Mouse (Mus musculus) megakaryocyte, adult 5-6 weeks (primary cell): ENCODE data around the gene Brca1. TPM values are rescaled to one million over a fixed set of nuclear protein-coding genes. Genes with fewer than 3 reads are reported as not detected.
"Not testable (repeated sequence)": the region's sequence is repeated elsewhere in the genome, so short reads cannot be mapped to it uniquely, and the experiment has no call there.

Experiments used
- ATAC-seq: 2 replicates; pipeline ENCODE4 v1.8.0; 2016; ENCODE audit warnings: mild to moderate bottlenecking, inconsistent platforms; ENCODE audit not compliant: poor library complexity, severe bottlenecking
- total RNA-seq, 2 experiments: library from RNA; stranded (forward) in 1 of 2; stranded (reverse) in 1 of 2; fragments of 153-499, 151-499 nt in 1 of 2; fragments of 221-1000, 200-1000 nt in 1 of 2; gene quantifications; 2 replicates each; pipeline versions ENCODE4 v1.2.3 to v1.2.4; 2015 to 2017

Gene Brca1
- total RNA-seq, 2 experiments from 2014 or later = 15.3 to 26.8 TPM

DNA sequence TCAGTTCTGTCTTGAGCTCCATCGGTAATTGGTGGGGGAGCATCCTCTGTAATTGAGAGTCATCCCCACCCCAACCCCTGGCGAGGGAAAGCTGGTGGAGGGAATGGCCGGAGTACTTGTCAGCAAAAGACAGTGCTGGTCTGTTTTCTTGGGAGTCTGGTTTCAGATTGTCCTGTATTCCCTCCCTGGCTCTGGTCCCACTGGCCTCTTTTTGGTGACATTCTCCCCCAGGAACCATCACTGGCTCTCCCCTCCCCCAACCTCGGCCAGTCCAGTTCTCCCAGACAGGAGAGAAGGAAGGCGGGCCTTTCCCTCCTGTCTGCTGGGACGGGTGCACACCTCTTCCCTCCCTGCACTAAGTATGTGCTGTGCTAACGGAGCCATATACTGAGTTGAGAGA, 79.4 kb downstream of the Brca1 start:
- no peak for ATAC-seq

DNA sequence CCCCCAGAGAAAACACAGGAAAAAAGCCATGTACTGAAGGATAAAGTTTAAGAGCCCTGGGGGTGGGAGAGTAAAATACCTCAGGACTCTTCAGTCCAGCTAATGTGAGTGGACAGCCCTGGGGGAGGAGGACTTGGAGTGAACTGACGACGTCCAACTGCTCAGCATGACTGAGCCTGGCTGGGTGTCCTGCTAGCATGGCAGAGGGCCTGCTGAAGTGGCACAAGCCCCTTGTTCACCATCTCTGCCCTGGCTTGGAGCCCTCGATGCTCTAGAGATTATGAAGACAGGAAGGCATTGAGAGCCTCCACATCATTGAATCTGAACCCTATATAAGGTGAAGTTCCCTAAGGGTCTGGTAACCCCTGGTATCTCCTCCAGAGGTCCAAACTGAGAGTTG, 79.8 kb downstream of the Brca1 start:
- ATAC-seq = no peak

DNA sequence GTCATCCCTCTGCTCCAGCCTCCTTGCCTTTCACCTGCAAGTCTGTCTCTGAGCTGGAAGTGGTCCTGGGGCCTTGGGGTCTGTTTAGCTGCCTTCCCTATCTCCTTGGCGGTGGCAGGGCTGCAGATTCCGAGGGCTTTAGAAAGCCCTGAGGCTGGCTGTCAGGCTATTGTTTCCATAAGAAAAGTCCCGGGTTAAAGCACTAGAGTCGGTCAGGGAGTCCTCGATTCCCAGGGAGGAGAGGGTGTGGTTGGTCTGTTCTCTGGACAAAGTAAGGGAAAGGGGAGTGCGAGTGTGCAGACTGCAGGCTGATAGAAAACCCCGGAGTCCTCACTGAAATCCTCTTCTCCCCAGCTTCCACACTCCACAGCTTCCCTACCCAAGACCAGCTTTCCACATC, 81.5 kb downstream of the Brca1 start:
- no peak for ATAC-seq

DNA sequence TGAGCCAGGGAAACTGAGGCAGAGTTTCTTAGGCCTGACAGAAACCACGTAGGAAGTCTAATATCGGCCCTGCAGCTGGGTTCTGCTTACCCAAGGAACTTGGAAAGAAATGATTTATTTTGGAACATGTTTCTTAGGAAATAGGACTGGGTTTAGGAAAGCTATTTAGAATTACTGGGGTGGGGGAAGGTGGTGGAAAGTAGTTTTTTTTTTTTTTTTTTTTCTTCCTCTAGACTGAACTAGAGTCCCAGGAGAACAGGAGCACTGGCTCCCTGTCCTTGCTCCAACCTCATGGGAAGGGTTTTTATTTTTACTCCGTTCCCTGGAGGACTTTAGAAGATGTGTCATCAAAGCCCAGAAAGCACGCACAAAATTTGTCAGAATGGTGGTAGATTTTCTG, 82.6 kb downstream of the Brca1 start:
- no peak for ATAC-seq

DNA sequence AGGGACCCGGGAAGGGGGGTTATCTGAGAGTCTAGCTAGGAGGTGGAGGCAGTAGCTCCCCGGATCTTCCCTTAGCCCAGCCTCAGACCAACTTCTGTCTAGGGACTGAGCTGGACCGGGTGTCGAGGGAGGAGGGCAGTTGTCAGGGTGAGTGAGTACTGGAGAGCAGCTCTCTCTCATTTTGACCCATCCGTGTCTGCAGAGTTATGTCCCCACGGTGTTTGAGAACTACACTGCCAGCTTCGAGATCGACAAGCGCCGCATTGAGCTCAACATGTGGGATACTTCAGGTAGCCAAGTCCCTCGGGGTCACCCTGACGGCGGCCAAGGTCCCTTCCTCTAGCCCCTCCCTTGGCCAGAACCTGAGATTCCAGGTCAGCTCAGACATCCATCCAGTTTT, 83.0 kb downstream of the Brca1 start:
- no peak for ATAC-seq

DNA sequence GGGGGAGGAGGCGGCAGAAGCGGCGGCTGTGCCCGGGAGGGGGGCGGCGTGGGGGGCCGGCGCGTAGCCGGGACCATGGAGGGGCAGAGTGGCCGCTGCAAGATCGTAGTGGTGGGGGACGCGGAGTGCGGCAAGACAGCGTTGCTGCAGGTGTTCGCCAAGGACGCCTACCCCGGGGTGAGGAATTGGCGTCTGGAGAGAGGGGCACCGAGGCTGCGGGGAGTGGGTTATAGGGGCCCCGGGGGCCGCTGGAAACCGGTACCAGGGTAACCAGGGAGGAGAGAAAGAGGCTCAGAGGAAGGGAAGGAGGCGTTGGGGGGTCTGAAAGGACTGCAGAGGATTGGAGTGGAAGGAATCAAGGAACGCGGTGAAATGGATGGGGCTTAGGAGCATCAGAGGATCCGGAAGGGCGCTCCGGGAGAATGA, 83.5 kb downstream of the Brca1 start:
- no peak for ATAC-seq

DNA sequence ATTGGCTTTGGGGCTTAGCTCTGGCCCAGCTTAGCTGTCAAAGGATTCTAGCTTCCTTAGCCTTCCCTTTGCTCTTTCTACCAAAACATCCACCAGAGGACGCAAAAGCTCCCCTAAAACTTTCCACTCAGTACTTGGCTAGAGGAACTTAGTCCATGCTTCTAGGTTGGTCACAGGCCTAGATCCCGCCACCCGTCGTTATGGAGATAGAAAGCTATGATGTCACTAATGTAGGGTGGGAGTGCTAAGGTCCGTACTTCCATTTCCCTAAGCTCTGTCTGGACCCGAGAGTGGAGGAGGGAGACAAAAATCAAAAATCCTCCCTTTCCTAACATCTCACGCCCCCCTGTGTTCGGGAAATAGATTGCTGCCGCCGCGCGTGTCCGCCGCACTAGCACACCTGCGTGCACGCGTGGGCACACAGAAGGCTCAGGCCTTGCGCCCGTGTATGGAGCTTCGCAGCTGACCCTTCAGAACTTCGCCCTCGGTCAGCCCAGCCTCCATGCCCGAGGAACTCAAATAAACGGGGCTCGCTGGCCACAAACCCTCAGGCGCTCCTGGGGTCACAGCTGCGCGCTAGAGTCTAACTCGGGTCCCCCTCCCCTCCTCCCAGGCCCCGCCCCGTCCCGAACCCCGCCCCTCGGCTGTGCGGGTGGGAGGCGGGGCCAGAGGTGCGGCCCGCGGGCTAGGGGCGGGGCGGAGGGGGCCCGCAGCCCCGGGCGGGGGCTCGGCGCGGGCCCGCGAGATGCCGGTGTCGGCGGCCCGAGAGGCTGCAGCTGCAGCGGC, 84.1 kb downstream of the Brca1 start:
- peak; percentile 27 for ATAC-seq

DNA sequence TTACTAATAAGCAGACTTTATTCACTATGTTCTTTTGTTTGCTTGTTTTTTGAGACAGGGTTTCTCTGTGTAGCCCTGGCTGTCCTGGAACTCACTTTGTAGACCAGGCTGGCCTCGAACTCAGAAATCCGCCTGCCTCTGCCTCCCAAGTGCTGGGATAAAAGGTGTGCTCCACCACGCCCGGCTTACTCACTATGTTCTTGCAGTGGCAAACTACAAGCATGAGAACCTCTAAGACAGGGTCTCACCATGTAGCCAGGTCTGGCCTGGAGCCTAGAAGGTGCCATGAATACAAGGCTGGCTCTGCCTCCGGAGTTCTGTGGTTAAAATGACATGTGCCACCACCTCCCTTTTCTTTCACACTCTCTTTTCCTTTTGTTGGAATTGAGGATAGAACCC, 85.2 kb downstream of the Brca1 start:
- ATAC-seq = not testable (repeated sequence)

DNA sequence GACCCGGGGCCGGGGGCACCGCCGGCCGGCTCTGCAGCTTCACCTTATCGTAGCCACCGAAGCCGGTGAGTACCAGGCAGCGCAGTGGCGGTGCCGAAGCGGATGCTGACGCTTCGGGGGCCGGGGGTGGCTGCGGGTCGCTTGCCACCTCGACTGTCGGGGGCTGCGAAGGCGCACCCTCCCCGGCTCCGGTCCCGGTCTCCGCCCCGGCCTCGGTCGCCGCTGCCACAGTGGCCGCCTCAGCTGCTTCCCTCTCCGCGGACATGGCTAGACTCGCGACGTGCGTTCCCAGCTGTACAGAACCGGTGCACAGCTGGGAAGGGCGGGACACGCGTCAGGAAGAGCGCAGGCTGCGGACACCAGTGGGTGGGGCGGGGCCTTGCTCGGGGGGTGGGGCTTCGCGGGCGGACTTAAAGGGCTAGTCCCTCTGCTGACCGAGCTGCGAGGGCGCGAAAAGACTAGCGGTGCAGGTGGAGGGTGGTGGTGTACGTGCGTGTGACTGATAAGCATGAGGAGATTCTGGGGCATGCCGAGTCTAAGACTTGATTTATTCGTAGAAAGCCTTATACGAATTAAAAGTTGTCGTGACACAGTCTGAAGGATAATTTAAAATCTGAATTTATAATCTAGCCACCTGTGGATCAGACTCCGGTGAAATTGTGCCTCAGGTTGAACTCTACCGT, 85.7 kb downstream of the Brca1 start, which contains the start of gene Vat1:
TSS of gene Vat1 (minus strand) at position 362 of the 683 bp plus-strand sequence.
- peak; percentile 56 for ATAC-seq

DNA sequence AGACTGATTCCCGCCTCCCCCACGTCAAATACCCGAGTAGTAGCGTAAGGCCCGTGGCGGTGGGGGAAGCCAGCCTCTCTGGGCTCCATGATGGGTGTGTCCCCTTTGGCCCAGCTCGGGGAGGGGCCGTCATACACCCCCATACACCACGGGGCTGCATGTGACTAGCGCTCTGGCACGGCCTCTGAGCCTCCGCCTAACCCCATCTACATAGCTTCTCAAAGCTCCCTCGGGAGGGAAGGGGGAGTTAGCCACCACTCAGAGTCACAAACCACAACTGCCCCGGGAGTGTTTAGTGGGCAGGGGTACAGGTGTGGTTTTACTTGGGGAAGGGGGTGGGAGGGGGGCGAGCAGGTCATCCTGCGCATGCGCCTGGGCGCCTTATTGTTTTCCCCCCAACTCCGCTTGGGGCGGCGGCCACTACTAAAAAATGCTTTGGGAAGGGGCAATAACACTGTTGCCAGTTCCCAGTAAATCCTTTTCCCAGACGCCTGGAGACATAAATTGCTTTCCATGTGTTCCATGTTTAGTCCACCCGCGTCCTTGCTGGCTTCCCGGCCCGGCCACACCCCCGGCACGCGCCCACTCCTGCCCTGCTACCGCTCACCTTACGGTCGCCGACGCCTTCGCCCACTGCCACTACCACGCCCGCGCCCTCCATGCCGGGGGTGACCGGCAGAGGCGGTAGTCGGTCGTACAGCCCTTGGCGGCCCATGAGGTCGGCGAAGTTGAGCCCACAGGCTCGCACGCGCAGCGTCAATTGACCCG, 86.5 kb downstream of the Brca1 start:
- peak; percentile 21 for ATAC-seq

DNA sequence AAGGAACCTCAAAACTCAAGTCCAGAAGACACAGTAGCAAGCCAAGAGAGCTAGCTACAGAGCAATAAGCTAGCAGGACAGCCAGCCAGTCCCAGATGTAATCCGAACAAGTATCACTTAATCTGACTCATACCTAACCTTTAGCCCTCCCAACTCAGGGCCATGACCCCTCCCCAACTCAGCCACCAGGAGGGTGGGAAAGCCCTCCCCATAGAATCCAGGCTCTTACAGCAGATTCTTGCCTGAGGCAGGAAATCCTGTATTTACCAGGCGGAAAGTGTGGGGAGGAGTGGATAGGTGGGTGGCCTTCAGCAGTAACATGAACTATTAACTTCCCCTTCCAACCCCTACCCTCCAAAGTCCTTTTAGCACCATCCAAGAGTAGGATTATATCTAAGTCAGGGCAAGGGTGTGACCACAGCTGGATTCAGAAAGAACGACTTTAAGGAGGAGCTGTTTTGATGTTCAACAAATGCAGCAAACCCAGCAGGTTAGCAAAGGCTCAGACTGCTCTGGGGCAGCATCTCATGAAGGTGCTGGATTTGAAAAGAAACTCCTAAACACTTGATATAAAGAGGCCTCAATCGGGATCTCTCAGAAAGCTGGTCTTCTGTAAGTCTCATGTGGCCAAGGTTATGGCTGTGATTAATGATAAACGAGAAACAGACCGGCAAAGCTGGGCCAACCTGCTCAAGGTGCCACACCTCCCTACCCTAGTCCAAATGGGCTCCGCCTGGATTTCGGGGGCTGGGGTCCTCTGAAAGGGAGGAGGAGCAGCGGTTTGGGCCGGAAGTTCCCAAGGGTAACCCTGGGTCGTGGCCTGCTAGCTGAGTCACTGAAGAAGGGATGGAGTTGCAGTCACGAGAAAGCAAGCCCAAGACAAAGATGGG, 87.3 kb downstream of the Brca1 start, which contains the start of gene Rnd2:
TSS of gene Rnd2 (plus strand) at position 789 of the 890 bp plus-strand sequence.
- ATAC-seq = no peak

DNA sequence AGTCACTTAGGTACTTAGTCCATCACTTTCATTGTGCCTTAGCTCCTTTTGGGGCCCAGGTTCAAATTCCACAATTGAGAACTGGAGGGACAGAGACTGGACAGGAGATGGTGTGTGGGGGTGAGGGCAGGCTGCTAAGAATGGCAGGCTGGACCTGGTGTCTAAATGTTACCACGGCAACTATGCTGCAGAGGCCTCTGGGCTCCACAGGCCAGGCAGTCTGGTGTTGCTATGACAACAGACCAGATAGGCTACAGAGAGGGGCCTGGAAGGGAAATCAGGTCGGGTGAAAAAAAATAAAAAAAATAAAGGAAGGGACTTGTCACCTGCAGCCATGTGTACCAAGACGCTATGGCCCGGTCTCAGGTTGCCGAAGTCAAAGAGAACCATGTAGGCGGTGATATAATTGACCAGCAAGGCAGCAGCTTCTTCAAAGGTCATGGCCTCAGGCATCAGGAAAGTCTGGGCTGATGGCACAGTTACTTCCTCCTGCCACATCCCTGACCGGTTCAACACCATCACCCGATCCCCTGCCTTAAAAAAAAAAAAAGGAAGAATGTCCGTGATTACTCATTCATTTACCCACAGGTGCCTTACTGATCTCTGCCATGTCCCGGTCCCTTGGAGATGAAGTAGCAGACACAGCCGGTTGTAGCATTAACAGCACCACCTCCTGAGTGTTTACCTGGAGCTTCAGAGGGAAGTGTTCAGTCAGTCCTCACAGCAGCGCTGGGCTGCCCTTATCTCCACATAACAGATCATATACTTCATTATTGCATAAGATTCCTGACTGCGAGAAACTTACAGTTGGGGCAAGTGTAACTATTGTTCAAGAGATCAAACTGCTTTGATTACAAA, 88.9 kb downstream of the Brca1 start:
- peak; percentile 53 for ATAC-seq

DNA sequence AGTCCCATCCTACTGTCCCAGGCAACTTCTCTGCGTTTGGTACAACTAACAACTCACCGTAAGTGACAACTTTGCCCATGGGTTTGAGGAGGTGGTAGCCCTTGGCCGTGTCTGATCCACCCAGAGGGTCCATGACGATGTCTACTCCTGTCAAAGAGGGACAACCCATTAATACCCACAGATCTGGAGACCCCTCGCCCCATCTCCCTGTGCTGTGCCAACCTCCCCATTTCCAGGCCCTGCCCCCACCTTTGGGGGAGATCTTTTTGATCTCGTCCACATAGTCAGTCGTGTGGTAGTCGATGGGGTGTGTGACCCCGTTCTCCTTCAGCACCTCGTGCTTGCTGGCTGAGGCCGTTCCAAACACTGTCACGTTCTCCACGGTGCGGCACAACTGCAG, 89.6 kb downstream of the Brca1 start:
- no peak for ATAC-seq

DNA sequence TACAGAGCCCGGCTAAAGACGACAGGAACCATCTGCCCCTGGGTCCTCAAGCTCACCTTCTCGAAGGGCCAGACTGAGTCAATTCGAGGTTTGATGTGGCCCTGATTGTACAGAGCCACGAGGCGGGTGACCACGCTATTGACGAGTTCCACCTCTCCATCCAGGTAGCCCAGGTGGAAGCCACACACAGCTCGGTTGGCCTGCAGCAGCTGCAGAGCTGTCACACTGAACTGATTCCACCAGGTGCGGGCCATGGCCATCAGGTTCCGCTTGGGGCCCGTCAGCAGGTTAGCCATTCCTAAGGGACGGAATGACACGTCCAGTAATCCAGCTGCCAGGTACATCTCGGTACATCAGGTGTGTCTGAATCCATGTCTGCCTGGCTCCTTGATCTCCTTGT, 91.4 kb downstream of the Brca1 start:
- no peak for ATAC-seq

DNA sequence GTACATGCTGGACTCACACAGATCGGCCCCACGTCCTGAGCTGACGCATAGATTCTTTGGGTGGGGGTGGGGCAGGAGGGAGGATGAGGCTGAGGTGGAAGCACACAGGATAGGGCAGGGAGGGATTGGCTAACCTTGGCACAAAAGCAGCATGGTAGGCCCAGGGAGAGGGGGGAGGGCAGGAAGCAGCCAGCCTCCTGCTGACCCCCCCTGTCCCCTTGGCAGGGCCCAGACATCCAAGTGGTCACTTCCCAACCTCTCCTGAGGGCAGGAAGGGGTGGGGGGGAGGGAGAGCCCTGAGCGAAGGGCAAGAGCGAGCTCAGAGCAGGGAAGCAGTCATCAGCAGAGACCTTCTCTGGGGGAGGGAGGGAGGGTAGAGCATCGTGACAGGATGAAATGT, 92.0 kb downstream of the Brca1 start:
- no peak for ATAC-seq

DNA sequence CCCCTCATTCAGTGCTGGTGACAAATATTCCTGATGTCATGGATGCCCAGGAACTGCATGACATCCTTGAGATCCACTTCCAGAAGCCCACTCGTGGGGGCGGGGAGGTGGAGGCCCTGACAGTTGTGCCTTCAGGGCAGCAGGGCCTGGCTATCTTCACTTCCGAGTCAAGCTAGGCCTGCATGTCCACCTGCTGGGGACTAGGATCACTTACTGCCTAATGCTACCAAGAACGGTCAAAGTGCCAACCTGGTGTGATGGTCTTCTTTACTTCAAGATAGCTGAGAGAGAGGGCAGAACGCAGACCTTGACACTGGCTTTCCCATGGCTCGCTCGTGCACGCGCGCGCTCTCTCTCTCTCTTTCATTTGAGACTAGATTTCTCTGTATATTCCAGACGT, 93.5 kb downstream of the Brca1 start:
- no peak for ATAC-seq

DNA sequence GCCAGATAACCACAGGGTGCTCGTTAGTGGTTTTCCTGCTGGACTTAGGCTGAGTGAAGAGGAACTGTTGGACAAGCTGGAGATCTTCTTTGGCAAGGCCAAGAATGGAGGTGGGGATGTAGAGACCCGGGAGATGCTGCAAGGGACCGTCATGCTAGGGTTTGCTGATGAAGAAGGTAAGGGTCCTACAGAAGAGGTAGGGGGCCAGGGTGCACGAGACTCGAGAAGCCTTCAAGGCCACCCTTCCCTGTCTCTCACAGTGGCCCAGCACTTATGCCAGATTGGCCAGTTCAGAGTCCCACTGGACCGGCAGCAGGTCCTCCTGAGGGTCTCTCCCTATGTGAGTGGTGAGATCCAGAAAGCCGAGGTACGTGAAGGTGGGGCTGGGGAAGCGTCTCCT, 94.1 kb downstream of the Brca1 start:
- no peak for ATAC-seq

DNA sequence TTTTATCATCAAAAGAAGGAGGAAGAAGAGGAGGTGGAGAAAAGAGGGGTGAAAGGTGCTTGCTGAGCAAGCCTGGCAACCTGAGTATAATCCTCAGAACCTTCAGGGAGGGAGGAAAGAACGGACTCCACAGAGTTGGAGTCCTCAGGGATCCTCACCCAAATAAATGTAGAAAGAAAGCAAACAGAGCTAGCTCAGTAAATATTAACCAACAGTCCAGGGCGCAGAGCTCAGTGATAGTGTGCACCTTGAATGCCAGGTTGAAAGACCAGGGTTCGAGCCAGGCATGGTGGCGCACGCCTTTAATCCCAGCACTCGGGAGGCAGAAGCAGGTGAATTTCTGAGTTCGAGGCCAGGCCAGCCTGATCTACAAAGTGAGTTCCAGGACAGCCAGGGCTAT, 96.1 kb downstream of the Brca1 start:
- ATAC-seq = no peak

DNA sequence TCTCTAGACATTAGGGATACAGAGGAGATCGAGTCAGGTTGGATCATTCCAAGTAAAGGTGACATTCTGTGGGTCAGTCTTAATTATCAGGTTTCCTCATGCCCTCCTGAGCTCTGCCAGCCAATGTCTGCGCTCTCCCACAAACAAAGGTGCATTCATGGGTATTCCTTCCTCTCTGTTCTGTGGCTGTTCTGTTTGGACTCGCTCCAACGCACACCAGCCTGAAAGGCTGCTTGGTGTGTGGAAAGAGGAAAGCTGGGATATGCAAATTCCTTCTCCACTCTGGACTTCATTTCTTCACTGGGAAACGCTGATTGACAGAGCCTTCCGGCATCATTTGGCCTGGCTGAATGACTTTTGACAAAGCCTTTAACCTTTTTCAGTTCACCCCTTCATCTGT, 97.1 kb downstream of the Brca1 start:
- no peak for ATAC-seq
